Mouse (Mus musculus) cerebellum, postnatal 25 days (tissue): Measurements from ENCODE around the gene Rab3a.
A peak's percentile ranks its signal among the peaks of the same experiment; 100 is the strongest.

Source experiments
- DNase-seq, 2 experiments: peaks; one replicate each; pipeline ENCODE4 v3.0.0; 2021; ENCODE audit warnings: mixed read lengths in 2 of 2

Rab3a gene

GRCm38 (mm10) chr8:70802786-70803510 is 48.5 kb downstream of the Rab3a start:
- no peak for DNase-seq

DNA sequence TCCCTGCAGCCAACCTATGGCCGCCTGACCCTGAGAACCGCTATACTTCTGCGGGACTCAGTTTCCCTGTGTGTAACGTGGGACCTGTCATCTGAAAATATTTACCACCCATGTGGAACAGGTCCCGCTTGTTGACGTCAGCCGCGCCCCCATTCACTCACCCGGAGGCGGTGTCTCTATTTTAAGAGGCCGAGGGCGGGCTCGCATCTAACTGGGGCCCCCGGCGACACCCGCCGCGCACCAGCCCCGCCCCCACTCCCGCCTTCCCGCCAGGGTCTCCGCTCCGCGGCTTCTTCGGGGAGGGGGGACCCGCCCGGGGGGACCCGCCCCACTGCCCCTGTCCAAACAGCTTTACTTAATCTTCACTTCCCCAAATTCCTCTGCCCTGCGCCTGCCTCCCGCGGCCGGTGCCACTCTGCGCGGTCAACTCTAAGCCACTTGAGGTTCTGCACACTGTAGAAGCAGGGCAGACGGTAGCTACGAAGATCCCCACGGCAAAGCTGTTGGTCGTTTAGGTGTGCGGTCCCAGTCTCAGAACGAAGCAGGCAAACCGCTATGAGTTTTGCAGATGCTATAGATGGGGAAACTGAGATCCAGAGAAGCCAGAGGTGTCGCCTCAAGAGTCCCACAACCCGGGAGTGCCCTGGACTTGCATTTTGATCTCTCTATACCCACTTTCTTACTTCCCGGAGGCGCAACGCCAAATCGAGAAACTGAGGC is 49.4 kb downstream of the Rab3a start:
- peak; percentile 24 to 41 for DNase-seq

GRCm38 (mm10) chr8:70804481-70805206 is 50.2 kb downstream of the Rab3a start, which contains the start of gene Mast3:
Gene Mast3 (minus strand): TSS chr8:70805054.
- DNase-seq, result peak; percentile 76 to 87

- no peak for DNase-seq
These were observed 52.1 kb downstream of the Rab3a start for GRCm38 (mm10) chr8:70806541-70806940.

- DNase-seq, result no peak
These were observed 52.8 kb downstream of the Rab3a start for GRCm38 (mm10) chr8:70807304-70807703.

- no peak for DNase-seq
These were observed 53.8 kb downstream of the Rab3a start, which contains the start of gene Il12rb1 for GRCm38 (mm10) chr8:70808239-70808638. Gene Il12rb1 (plus strand): TSS chr8:70808449.
